Mouse (Mus musculus) heart, postnatal 0 days (tissue): ENCODE results near the gene Uhrf2.

Experiments
- CTCF ChIP-seq: IDR thresholded peaks from 2 replicates; pipeline ENCODE4 v1.5.1; 2016; ENCODE audit warnings: antibody characterized with exemption, control low read depth, low read depth
- EP300 ChIP-seq: IDR thresholded peaks from 2 replicates; pipeline ENCODE4 v1.6.1; 2016; ENCODE audit warnings: antibody characterized with exemption, low read depth

DNA sequence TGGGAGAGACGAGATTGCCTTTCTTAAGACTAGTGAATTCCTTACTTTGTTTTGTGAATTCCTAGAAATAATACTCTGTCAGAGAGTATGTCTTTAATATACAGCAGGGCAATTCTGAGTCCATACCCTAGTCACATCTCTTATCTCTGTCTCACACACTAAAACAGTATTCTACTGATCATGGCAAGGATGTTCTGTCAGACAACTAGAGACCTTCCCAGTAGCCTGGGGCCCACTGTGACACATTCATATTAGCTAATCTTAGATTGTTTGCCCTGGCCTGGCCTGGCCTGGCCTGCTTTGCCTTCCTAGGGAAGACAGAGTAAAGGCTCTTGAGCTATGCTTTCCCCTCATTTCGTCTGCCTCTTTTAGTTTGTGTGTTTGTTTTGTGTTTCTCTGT is 20.3 kb downstream of the Uhrf2 start:
- TF ChIP-seq CTCF (no peak), EP300 (no peak)
